Mouse (Mus musculus): Measurements from ENCODE around the gene Hist4h4. TPM values are rescaled to one million over a fixed set of nuclear protein-coding genes. Genes with fewer than 3 reads are reported as not detected.

Hist4h4 gene
- polyA plus RNA-seq, 1 experiment from 2014 or later, result 1.3 TPM

DNA sequence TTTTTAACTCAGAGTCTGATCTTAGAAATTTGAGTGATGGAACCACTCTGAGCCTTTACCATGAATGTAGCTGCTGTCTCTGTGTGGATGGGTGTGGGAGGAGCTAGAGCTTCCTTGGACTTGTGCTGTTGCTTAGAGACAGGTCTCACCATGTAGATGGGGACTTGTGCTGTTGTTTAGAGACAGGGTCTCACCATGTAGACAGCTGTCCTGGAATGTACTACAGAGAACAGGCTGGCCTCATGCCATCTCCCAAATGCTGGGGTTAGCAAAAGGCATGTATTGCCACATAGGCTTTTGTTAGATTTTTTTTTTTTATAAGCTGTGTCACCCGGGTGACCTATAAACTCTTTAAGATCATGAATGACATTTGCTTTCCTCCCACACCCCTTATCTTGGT is 40.3 kb downstream of the Hist4h4 start:
- ATAC-seq (replicated peaks; ENCODE audit: low FRiP score, low TSS enrichment, low read depth) (no peak), DNase-seq (ENCODE audit: low spot score) (no peak)
- Histone ChIP-seq H3K36me3 (ENCODE audit: control insufficient read depth, insufficient read depth, low read length) (no peaks in the 10 kb centered on the region), H3K27me3 (replicated peaks; ENCODE audit: control insufficient read depth, insufficient read depth, low read length) (no peaks in the 10 kb centered on the region), H3K4me3 (ENCODE audit: low read depth, low read length) (no peak overlapping the region), H3K9ac (ENCODE audit: low read length) (no peak overlapping the region), H3K4me2 (ENCODE audit: low read length) (no peak overlapping the region), H3K9me3 (ENCODE audit: control insufficient read depth, low read length) (no peaks in the 10 kb centered on the region), H3K4me1 (replicated peaks; ENCODE audit: control insufficient read depth, insufficient read depth, low read length) (peaks cover 7% of the 10 kb centered on the region), H3K27ac (ENCODE audit: low read depth) (no peak overlapping the region)
- 68% methylated on average over 1 of the region's 1 CpGs for WGBS

Small RNAs within 50 kb of the gene (microRNA-seq; reads per million reads assigned to microRNA genes)
- not detected for gene Gm44364

Other genes with a start within 250 kb of the Hist4h4 start
- 6.1 and 7.5 TPM in 2 replicates for gene Plbd1, start 142.5 kb downstream of the Hist4h4 start, polyA plus RNA-seq (2014; fragmentation: Nextera tagmentation; extraction: Ambion mirVana)
- gene Gucy2c, start 22.6 kb downstream of the Hist4h4 start, polyA plus RNA-seq (2014; fragmentation: Nextera tagmentation; extraction: Ambion mirVana), result 62.1 and 63.7 TPM in 2 replicates
- gene H2afj, start 3.8 kb upstream of the Hist4h4 start, polyA plus RNA-seq (2014; fragmentation: Nextera tagmentation; extraction: Ambion mirVana), result 152 and 182 TPM in 2 replicates
- gene BC049715, start 23.2 kb upstream of the Hist4h4 start, polyA plus RNA-seq (2014; fragmentation: Nextera tagmentation; extraction: Ambion mirVana), result 1.1 and 1.7 TPM in 2 replicates
- gene Wbp11, start 23.8 kb upstream of the Hist4h4 start, polyA plus RNA-seq (2014; fragmentation: Nextera tagmentation; extraction: Ambion mirVana), result 113 TPM in 2 replicates
- 3.7 and 4.0 TPM in 2 replicates for gene Smco3, start 31.0 kb upstream of the Hist4h4 start, polyA plus RNA-seq (2014; fragmentation: Nextera tagmentation; extraction: Ambion mirVana)
- 2.0 and 3.5 TPM in 2 replicates for gene Art4, start 53.3 kb upstream of the Hist4h4 start, polyA plus RNA-seq (2014; fragmentation: Nextera tagmentation; extraction: Ambion mirVana)
- 101 and 117 TPM in 2 replicates for gene Mgp, start 71.4 kb upstream of the Hist4h4 start, polyA plus RNA-seq (2014; fragmentation: Nextera tagmentation; extraction: Ambion mirVana)
- gene Erp27, start 117.8 kb upstream of the Hist4h4 start, polyA plus RNA-seq (2014; fragmentation: Nextera tagmentation; extraction: Ambion mirVana), result 1.1 and 6.0 TPM in 2 replicates
- gene Pde6h, start 119.4 kb upstream of the Hist4h4 start, polyA plus RNA-seq (2014; fragmentation: Nextera tagmentation; extraction: Ambion mirVana), result 1.1 TPM in 1 of 2 replicates, not detected in the other
- gene Arhgdib, start 137.5 kb upstream of the Hist4h4 start, polyA plus RNA-seq (2014; fragmentation: Nextera tagmentation; extraction: Ambion mirVana), result 57.9 and 60.1 TPM in 2 replicates